Mouse (Mus musculus) midbrain, embryonic 15.5 days (tissue): ENCODE results near the gene Bend3. TPM values are rescaled to one million over a fixed set of nuclear protein-coding genes. Genes with fewer than 3 reads are reported as not detected.
A peak's percentile ranks its signal among the peaks of the same experiment; 100 is the strongest.

Experiments used
- ATAC-seq: fragments of 200-750 bp; cut with Nextera tagmentation; replicated peaks from 2 replicates; pipeline ENCODE4 v1.8.0; 2017; ENCODE audit warnings: moderate TSS enrichment
- H3K27ac ChIP-seq: fragments of 300-500 bp; sonication (generic); 2 replicates; pipeline ENCODE4 v1.5.1; 2015; ENCODE audit warnings: mild to moderate bottlenecking, inconsistent platforms
- H3K27me3 ChIP-seq: fragments of 300-500 bp; sonication (generic); replicated peaks from 2 replicates; pipeline ENCODE4 v1.6.1; 2015; ENCODE audit warnings: inconsistent platforms
- H3K36me3 ChIP-seq: fragments of 300-500 bp; sonication (generic); replicated peaks from 2 replicates; pipeline ENCODE4 v1.6.1; 2015; ENCODE audit warnings: inconsistent platforms
- H3K4me1 ChIP-seq: fragments of 300-500 bp; sonication (generic); 2 replicates; pipeline ENCODE4 v1.6.1; 2015; ENCODE audit warnings: inconsistent platforms
- H3K4me2 ChIP-seq: fragments of 300-500 bp; sonication (generic); 2 replicates; pipeline ENCODE4 v1.6.1; 2015; ENCODE audit warnings: inconsistent platforms, mild to moderate bottlenecking, moderate library complexity
- H3K4me3 ChIP-seq: fragments of 300-500 bp; sonication (generic); 2 replicates; pipeline ENCODE4 v1.5.1; 2015; ENCODE audit warnings: mild to moderate bottlenecking, inconsistent platforms
- H3K9ac ChIP-seq: fragments of 300-500 bp; sonication (generic); 2 replicates; pipeline ENCODE4 v1.6.1; 2015; ENCODE audit warnings: mild to moderate bottlenecking, inconsistent platforms
- H3K9me3 ChIP-seq: fragments of 300-500 bp; sonication (generic); 2 replicates; pipeline ENCODE4 v1.6.1; 2016; ENCODE audit warnings: inconsistent platforms
- WGBS: fragments of 180-500 bp; shearing (Covaris S2); methylation state at CpG from one replicate; pipeline ENCODE4 v1.1.7; 2015; ENCODE audit warnings: mixed read lengths; 5-methylcytosine and 5-hydroxymethylcytosine counted together
- polyA plus RNA-seq: library from polyadenylated mRNA; unstranded; fragments of >200 nt; fragmentation: Nextera tagmentation; extraction: Ambion mirVana; gene quantifications from 2 replicates; pipeline ENCODE4 v1.2.1, GENCODE M21; 2015

Gene Bend3
- polyA plus RNA-seq: 5.0 and 5.5 TPM in 2 replicates

DNA sequence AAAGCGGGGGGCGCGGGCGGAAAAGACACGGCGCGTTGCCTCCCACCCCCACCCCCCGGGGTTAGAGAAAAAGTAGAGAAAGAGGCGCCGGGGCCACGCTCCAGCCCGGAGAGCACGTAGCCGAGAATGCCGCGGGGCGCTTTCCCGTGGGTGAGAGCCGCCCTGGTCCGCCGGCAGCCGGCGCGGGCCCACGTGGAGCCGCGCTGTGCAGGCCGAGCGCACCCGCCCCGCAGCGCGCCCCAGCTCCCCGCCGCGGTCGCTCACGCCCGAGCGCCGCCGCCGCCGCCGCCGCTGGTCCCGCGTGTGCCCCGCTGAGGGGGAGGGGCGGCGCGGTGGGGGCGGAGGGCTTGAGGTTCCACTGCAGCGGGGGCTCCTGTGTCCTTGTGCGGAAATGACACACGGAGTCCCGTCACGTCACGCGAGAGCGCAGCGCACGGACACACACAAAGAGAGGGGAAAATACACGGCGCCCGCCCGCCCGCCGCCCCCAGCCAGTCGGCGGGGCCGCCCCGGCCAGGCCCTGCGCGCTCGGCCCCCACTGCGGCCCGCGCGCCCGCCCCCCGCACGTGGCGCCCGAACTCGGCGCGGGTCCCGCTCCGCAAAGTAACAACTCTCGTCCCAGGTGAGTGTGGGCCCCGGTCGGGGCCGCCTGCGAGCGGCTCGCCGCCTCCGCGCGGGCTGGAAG lies at the start of gene Bend3:
TSS of gene Bend3 (plus strand) at position 81 of the 685 bp plus-strand sequence.
- under 1% methylated on average over 78 of the region's 101 CpGs for WGBS
- Histone ChIP-seq H3K9me3 (no peaks in the 10 kb centered on the region), H3K4me2 (peak within 1 kb of the TSS; percentile 99), H3K4me1 (peaks cover 42% of the 10 kb centered on the region), H3K4me3 (peak within 1 kb of the TSS; percentile 90), H3K27me3 (no peaks in the 10 kb centered on the region), H3K27ac (peak within 1 kb of the TSS; percentile 98), H3K36me3 (no peaks in the 10 kb centered on the region), H3K9ac (peak within 1 kb of the TSS; percentile 71)
- peak; percentile 81 for ATAC-seq

DNA sequence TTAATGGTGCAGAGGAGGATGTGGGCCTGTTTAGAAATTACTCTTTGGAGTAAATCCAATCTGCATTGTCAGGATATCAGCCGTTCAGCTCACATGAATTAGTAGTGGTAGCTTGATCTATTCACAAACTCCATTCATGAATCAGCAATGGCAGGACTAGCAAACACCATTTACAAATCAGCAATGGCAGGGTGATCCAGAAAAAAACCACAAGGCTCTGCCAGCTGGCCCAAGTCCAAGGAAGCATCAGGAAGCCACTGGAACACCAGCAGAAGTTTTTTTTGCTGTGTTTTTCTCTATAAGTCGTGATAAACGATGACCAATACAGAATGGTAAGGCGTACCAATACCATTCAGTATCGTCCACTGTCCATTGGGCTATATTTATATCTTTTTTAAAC lies 48.0 kb upstream of the Bend3 start:
- H3K36me3 ChIP-seq: no peaks in the 10 kb centered on the region
- no peak for ATAC-seq
- H3K4me2 ChIP-seq: no peak overlapping the region
- H3K9ac ChIP-seq: no peak overlapping the region
- H3K27ac ChIP-seq: no peak overlapping the region
- no peaks in the 10 kb centered on the region for H3K27me3 ChIP-seq
- 91% methylated on average over 5 of the region's 5 CpGs for WGBS
- H3K4me1 ChIP-seq: no peaks in the 10 kb centered on the region
- H3K4me3 ChIP-seq: no peak overlapping the region
- H3K9me3 ChIP-seq: no peaks in the 10 kb centered on the region

DNA sequence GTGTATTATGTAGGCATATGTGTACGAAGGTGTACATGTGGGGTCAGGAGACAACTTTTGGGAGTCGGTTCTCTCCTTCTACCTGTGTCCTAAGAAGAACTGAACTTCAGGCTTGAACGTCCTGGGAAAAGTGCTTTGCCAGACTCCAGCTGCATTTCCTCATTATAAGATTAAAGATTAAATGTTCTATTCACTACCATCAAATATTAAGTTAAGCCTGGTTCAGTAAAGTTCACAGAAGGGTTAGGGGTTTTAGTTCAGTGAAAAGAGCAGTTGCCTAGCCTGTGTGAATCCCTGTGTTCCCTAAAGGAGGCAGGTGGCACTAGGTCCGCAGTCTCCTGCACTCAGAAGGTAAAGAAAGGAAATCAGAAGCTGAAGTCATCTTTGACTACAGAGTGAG lies 44.3 kb upstream of the Bend3 start:
- H3K9ac ChIP-seq: no peak overlapping the region
- no peak overlapping the region for H3K27ac ChIP-seq
- peaks cover 15% of the 10 kb centered on the region for H3K4me1 ChIP-seq
- H3K27me3 ChIP-seq: no peaks in the 10 kb centered on the region
- H3K4me2 ChIP-seq: no peak overlapping the region
- H3K36me3 ChIP-seq: no peaks in the 10 kb centered on the region
- no peaks in the 10 kb centered on the region for H3K9me3 ChIP-seq
- ATAC-seq: no peak
- no peak overlapping the region for H3K4me3 ChIP-seq
- WGBS: 95% methylated on average over 4 of the region's 4 CpGs

- H3K4me1 ChIP-seq: peaks cover 27% of the 10 kb centered on the region
- no peak overlapping the region for H3K4me3 ChIP-seq
- no peaks in the 10 kb centered on the region for H3K36me3 ChIP-seq
- no peaks in the 10 kb centered on the region for H3K9me3 ChIP-seq
- H3K4me2 ChIP-seq: no peak overlapping the region
- H3K27ac ChIP-seq: no peak overlapping the region
- H3K27me3 ChIP-seq: no peaks in the 10 kb centered on the region
- 91% methylated on average over 3 of the region's 3 CpGs for WGBS
- ATAC-seq: no peak
- H3K9ac ChIP-seq: no peak overlapping the region
These were observed 42.9 kb upstream of the Bend3 start for GRCm38 (mm10) chr10:43435757-43436156.

DNA sequence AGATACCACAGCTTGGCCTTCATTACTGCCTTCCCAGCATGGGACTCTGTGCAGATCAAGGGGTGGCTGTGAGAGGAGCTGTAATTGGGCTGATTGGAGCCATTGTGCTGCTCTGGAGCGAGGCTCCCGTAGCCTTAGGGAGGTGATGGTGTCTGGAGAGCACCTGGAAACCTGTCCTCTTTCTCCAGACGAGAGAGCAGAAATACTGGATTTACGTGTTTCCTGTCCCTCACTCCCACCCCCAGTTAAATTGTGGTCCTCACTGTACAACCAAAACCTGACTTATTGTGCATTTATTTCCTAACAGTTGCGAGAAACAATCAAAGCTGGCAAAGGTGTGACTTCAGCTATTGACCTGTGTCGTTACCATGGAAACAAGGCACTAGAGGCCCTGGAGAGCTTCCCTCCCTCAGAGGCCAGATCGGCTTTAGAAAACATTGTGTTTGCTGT lies 39.1 kb upstream of the Bend3 start:
- H3K4me2 ChIP-seq: peak overlapping the region; percentile 30
- WGBS: 8% methylated on average over 7 of the region's 7 CpGs
- peak; percentile 83 for ATAC-seq
- no peak overlapping the region; the same call in 1 of the 2 replicates for H3K9ac ChIP-seq
- H3K36me3 ChIP-seq: no peaks in the 10 kb centered on the region
- peaks cover 32% of the 10 kb centered on the region for H3K4me1 ChIP-seq
- H3K27ac ChIP-seq: peak overlapping the region; percentile 91
- no peak overlapping the region for H3K4me3 ChIP-seq
- no peaks in the 10 kb centered on the region for H3K9me3 ChIP-seq
- H3K27me3 ChIP-seq: no peaks in the 10 kb centered on the region

- no peaks in the 10 kb centered on the region for H3K27me3 ChIP-seq
- H3K36me3 ChIP-seq: no peaks in the 10 kb centered on the region
- no peaks in the 10 kb centered on the region for H3K9me3 ChIP-seq
- ATAC-seq: peak; percentile 64
- H3K9ac ChIP-seq: no peak overlapping the region
- H3K4me3 ChIP-seq: no peak overlapping the region
- H3K27ac ChIP-seq: peak overlapping the region; percentile 91
- WGBS: 17% methylated on average over 13 of the region's 13 CpGs
- H3K4me2 ChIP-seq: peak overlapping the region; percentile 16; the same call in 1 of the 2 replicates
- peaks cover 32% of the 10 kb centered on the region for H3K4me1 ChIP-seq
These were observed 38.6 kb upstream of the Bend3 start for GRCm38 (mm10) chr10:43440050-43440449.

DNA sequence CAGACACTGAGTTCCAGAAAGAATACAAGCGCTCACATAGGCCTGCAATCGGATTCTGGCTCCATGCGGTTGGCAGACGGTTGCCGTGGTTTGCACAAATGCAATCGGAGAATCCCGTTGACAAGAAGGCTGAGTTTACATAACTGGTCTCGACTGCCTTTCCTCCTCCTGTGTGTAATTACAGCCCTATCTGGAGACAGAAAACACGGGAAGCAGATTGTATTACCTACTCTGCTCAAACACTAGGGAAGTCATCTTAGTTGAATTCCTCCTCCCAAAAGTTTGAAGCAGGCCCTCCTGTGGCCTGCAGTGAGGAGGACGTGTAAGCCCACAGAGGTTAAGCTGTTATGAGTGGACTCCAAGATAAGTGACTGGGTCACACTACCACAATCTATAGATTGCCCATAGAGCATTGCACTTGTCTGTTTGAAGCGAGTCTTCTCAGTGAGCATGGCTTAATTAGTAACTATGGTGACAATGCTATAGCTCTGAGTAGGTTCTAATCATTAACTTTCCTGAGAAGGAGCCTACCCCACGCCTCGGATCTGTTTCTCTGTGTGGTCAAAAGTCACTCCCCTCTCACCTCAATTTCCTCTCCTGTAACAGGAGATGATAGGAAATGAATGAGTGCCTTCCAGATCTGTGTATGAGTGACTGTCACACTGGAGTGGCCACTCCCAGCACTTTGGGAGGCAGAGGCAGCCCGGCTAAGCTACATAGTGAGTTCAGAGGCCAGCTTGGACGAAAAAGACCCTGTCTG lies 37.5 kb upstream of the Bend3 start:
- no peak overlapping the region for H3K9ac ChIP-seq
- ATAC-seq: no peak
- no peak overlapping the region for H3K4me2 ChIP-seq
- WGBS: 64% methylated on average over 15 of the region's 15 CpGs
- H3K9me3 ChIP-seq: no peaks in the 10 kb centered on the region
- H3K4me1 ChIP-seq: peaks cover 32% of the 10 kb centered on the region
- no peak overlapping the region for H3K4me3 ChIP-seq
- peak overlapping the region; percentile 32; the same call in 1 of the 2 replicates for H3K27ac ChIP-seq
- H3K36me3 ChIP-seq: no peaks in the 10 kb centered on the region
- H3K27me3 ChIP-seq: no peaks in the 10 kb centered on the region

DNA sequence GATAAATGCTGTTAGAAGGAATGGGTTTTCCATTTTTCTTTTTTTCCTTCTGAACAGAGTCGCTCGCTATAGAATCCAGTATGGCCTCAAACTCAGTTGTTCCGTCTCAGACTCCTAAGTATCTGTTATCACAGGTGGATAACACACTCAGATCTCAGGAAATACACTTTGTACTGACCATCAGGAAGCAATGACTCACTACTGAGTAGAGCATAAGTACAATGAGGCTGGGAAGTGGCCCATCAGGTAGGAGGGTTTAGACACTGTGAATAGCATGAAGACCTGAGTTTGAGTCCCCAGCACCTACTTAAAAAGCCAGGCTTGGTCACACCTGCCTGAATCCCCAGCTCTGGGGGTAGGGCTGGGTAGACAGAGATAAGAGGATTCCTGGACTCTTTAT lies 30.0 kb upstream of the Bend3 start:
- peaks cover 5% of the 10 kb centered on the region for H3K4me1 ChIP-seq
- H3K4me2 ChIP-seq: no peak overlapping the region
- no peak overlapping the region for H3K9ac ChIP-seq
- 94% methylated on average over 3 of the region's 3 CpGs for WGBS
- H3K27ac ChIP-seq: no peak overlapping the region
- ATAC-seq: no peak
- no peaks in the 10 kb centered on the region for H3K9me3 ChIP-seq
- no peaks in the 10 kb centered on the region for H3K27me3 ChIP-seq
- no peaks in the 10 kb centered on the region for H3K36me3 ChIP-seq
- H3K4me3 ChIP-seq: no peak overlapping the region

DNA sequence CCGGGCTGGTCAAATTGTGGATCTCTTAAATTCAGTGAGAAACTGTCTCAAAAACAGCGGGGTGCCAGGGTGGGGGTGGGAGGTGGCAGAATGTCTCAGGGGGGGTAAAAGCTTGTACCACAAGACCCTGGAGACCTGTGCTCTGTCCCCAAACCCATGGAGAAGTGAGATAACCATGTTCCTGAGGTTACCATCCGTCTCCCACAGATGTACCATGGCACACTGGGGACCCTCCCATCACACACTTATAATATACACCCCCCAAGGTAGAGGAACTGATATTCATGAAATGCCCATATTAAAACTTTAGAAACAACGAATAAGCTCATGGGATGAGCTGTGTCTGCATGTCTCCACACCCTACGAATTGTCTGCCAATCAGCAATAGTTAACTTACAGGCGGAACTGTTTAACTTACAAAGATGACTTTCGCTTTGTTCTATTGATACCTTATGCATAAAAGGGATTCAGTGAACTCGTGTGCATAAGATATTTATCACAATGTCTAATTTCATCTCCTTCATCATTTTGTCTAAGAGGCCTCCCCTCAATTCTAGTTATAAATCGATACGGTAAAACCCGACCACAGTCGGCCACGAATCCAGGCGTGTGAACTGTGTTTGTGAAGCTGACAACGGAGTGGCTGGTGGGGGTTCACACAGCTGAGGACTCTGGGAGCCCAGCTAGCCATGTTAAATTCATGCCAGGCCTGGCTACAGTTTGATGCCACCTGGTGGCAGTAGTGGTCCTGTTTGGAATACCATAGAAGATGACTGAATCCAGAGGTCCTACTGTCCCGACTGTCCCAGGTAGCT lies 26.6 kb upstream of the Bend3 start:
- no peaks in the 10 kb centered on the region for H3K27me3 ChIP-seq
- H3K27ac ChIP-seq: no peak overlapping the region
- no peak overlapping the region for H3K9ac ChIP-seq
- peak overlapping the region; percentile 40 for H3K4me2 ChIP-seq
- H3K36me3 ChIP-seq: no peaks in the 10 kb centered on the region
- H3K9me3 ChIP-seq: no peaks in the 10 kb centered on the region
- no peak overlapping the region for H3K4me3 ChIP-seq
- 23% methylated on average over 16 of the region's 16 CpGs for WGBS
- peak; percentile 96 for ATAC-seq
- H3K4me1 ChIP-seq: peaks cover 5% of the 10 kb centered on the region

- Histone ChIP-seq H3K9ac (no peak overlapping the region), H3K27ac (no peak overlapping the region), H3K4me2 (peak overlapping the region; percentile 40), H3K4me3 (no peak overlapping the region), H3K27me3 (no peaks in the 10 kb centered on the region), H3K4me1 (peaks cover 5% of the 10 kb centered on the region), H3K36me3 (no peaks in the 10 kb centered on the region), H3K9me3 (no peaks in the 10 kb centered on the region)
- ATAC-seq: no peak; the same call in 1 of the 2 replicates
- 18% methylated on average over 5 of the region's 5 CpGs for WGBS
These were observed 26.0 kb upstream of the Bend3 start for GRCm38 (mm10) chr10:43452663-43452996.

DNA sequence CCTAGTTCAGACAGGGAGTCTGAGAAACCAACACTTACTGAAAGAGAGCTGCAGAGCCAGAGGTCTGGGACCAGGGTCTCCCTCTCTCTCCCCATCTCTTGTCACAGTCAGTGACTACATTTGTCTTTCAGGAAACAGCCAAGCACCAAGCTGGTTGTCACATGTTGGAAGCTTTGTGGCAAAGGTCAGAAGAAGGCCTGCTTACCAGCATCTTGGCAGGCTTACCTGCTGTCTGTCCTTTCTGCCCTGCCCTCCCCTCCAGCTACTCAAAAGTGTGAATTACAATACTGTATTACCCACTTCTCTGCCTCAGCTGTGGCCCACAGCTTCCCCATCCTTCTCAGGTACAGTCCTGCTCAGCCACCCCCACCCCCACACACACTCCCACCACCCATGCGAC lies 24.4 kb upstream of the Bend3 start:
- H3K4me1 ChIP-seq: peaks cover 5% of the 10 kb centered on the region
- no peak overlapping the region for H3K9ac ChIP-seq
- H3K36me3 ChIP-seq: no peaks in the 10 kb centered on the region
- H3K4me2 ChIP-seq: no peak overlapping the region
- ATAC-seq: no peak
- WGBS: 80% methylated on average over 1 of the region's 1 CpGs
- H3K27me3 ChIP-seq: no peaks in the 10 kb centered on the region
- no peaks in the 10 kb centered on the region for H3K9me3 ChIP-seq
- H3K4me3 ChIP-seq: no peak overlapping the region
- no peak overlapping the region for H3K27ac ChIP-seq

GRCm38 (mm10) chr10:43454671-43455070 lies 24.0 kb upstream of the Bend3 start:
- H3K27ac ChIP-seq: no peak overlapping the region
- H3K9me3 ChIP-seq: no peaks in the 10 kb centered on the region
- peaks cover 5% of the 10 kb centered on the region for H3K4me1 ChIP-seq
- H3K4me2 ChIP-seq: no peak overlapping the region
- ATAC-seq: no peak
- 95% methylated on average over 3 of the region's 3 CpGs for WGBS
- no peak overlapping the region for H3K4me3 ChIP-seq
- no peak overlapping the region for H3K9ac ChIP-seq
- H3K27me3 ChIP-seq: no peaks in the 10 kb centered on the region
- no peaks in the 10 kb centered on the region for H3K36me3 ChIP-seq
